Comparison of ENCODE assay signal across 22 mouse cellular contexts in genomic region chr7:35738871-35739270, GRCm38 (mm10). TPM values are rescaled to one million over a fixed set of nuclear protein-coding genes. Genes with fewer than 3 reads are reported as not detected.
DNase-seq lines count a peak whose midpoint lies in the region; ATAC-seq and TF ChIP-seq lines count a peak whose summit lies in the region.
"Had no signal": no experiment of that assay in that cellular context is flagged by ENCODE, and none has a peak within 500 bp of the region (broad histone marks: within the 10 kb centered on the region; RNA-seq: fewer than 3 reads in every experiment).

No protein-coding gene starts in this region.

- no peaks in the 10 kb centered on the region for H3K36me3 ChIP-seq in kidney, adult 2 months (ENCODE audit: control insufficient read depth, insufficient read depth, low read length)
- H3K36me3 ChIP-seq in liver, adult 2 months (ENCODE audit: control insufficient read depth, insufficient read depth, low read length): no peaks in the 10 kb centered on the region
- H3K36me3 ChIP-seq in liver, embryonic 11.5 days (ENCODE audit: control insufficient read depth, insufficient read depth, low read length): 0 out of 2 replicates have a peak, but pooled peaks cover 6% of the 10 kb centered on the region

- no peak overlapping the region for H3K9ac ChIP-seq in liver, adult 2 months (ENCODE audit: low read depth, low read length)
- no peak overlapping the region for H3K9ac ChIP-seq in liver, embryonic 11.5 days (ENCODE audit: low read depth, low read length)
- H3K9ac ChIP-seq: embryonic facial prominence, embryonic 13.5 days; embryonic facial prominence, embryonic 15.5 days; forebrain, embryonic 12.5 days had no signal

- no peaks in the 10 kb centered on the region for H3K79me2 ChIP-seq in liver, adult 2 months (ENCODE audit: control insufficient read depth, insufficient read depth, low read length)

- DNase-seq in kidney, adult 2 months: peak; percentile 76
- DNase-seq in kidney, postnatal 10 days: no peak
- DNase-seq in kidney, adult 9 months: peak; percentile 70
- DNase-seq in kidney, adult 18-20 months: no peak
- peak; percentile 63 for DNase-seq in liver, adult 2 months (ENCODE audit: extremely low read depth, low read depth, low spot score)
- DNase-seq in liver, embryonic 11.5 days (ENCODE audit: low spot score): no peak
- DNase-seq: adrenal gland, adult 2 months; adrenal gland, postnatal 10 days; adrenal gland, postnatal 25 days; cerebellum, adult 11 months; cerebellum, adult 18-20 months; cerebellum, adult 8-10 months; cerebellum, adult 9-11 months; cerebellum, postnatal 14 days; cerebellum, postnatal 36 days; embryo, embryonic 11 days had no signal

- no peak overlapping the region for H3K4me3 ChIP-seq in kidney, adult 2 months (ENCODE audit: insufficient read depth, low read depth, low read length)
- no peak overlapping the region for H3K4me3 ChIP-seq in liver, adult 2 months (ENCODE audit: insufficient read depth, low read depth, low read length)
- H3K4me3 ChIP-seq in liver, embryonic 11.5 days (ENCODE audit: low read depth, low read length): no peak overlapping the region
- H3K4me3 ChIP-seq: embryonic facial prominence, embryonic 13.5 days; embryonic facial prominence, embryonic 15.5 days; erythroblast, embryonic 14.5 days; forebrain, embryonic 10.5 days; forebrain, embryonic 12.5 days had no signal

- H3K4me1 ChIP-seq in kidney, adult 2 months (ENCODE audit: control insufficient read depth, insufficient read depth, low read length): peaks cover 6% of the 10 kb centered on the region; the same call in 1 of the 2 replicates
- no peaks in the 10 kb centered on the region for H3K4me1 ChIP-seq in liver, adult 2 months (ENCODE audit: control insufficient read depth, insufficient read depth, low read length)
- no peaks in the 10 kb centered on the region for H3K4me1 ChIP-seq in liver, embryonic 11.5 days (replicated peaks; ENCODE audit: control insufficient read depth, insufficient read depth, low read length)
- H3K4me1 ChIP-seq: embryonic facial prominence, embryonic 13.5 days; embryonic facial prominence, embryonic 15.5 days had no signal

- H3K4me2 ChIP-seq in liver, embryonic 11.5 days: no peak overlapping the region
- H3K4me2 ChIP-seq: embryonic facial prominence, embryonic 13.5 days; embryonic facial prominence, embryonic 15.5 days; forebrain, embryonic 12.5 days had no signal

- no peak for TF ChIP-seq CTCF in kidney, adult 2 months (conservative IDR thresholded peaks at IDR 0.05; ENCODE audit: insufficient read depth, insufficient read length, low read depth, low read length)
- no peak for TF ChIP-seq CTCF in liver, adult 2 months (IDR thresholded peaks at IDR 0.05; ENCODE audit: low read depth, low read length)

- H3K27ac ChIP-seq in kidney, adult 2 months (ENCODE audit: insufficient read depth, low read depth, low read length): peak overlapping the region; percentile 45; the same call in 1 of the 2 replicates
- no peak overlapping the region for H3K27ac ChIP-seq in liver, adult 2 months (replicated peaks; ENCODE audit: insufficient read depth, low read depth, low read length)
- H3K27ac ChIP-seq in liver, embryonic 11.5 days (ENCODE audit: low read depth, low read length): no peak overlapping the region
- H3K27ac ChIP-seq: embryonic facial prominence, embryonic 13.5 days; embryonic facial prominence, embryonic 15.5 days; forebrain, embryonic 10.5 days; forebrain, embryonic 12.5 days had no signal

- H3K27me3 ChIP-seq in kidney, adult 2 months (replicated peaks; ENCODE audit: control insufficient read depth, insufficient read depth, low read length): no peaks in the 10 kb centered on the region
- no peaks in the 10 kb centered on the region for H3K27me3 ChIP-seq in liver, adult 2 months (ENCODE audit: control insufficient read depth, insufficient read depth, low read length)
- no peaks in the 10 kb centered on the region for H3K27me3 ChIP-seq in liver, embryonic 11.5 days (replicated peaks; ENCODE audit: control insufficient read depth, insufficient read depth, low read length)
- H3K27me3 ChIP-seq: embryonic facial prominence, embryonic 13.5 days; embryonic facial prominence, embryonic 15.5 days; forebrain, embryonic 12.5 days had no signal

- ATAC-seq in liver, embryonic 11.5 days (replicated peaks; ENCODE audit: low FRiP score): no peak
- ATAC-seq: forebrain, embryonic 14.5 days had no signal

- H3K9me3 ChIP-seq in liver, embryonic 11.5 days (ENCODE audit: control insufficient read depth, low read length): no peaks in the 10 kb centered on the region; the same call in 1 of the 2 replicates
- H3K9me3 ChIP-seq: embryonic facial prominence, embryonic 13.5 days; embryonic facial prominence, embryonic 15.5 days had no signal

- no peak for TF ChIP-seq POLR2A in kidney, adult 2 months (IDR thresholded peaks at IDR 0.05; ENCODE audit: low read depth, low read length)
- no peak for TF ChIP-seq POLR2A in liver, adult 2 months (IDR thresholded peaks at IDR 0.05; ENCODE audit: extremely low read depth, insufficient read depth, low read length)

RNA-seq across cellular contexts. Expression of gene Dpy19l3, which starts 15.4 kb away (rescaled TPM):
- 5.8 and 6.7 TPM in 2 replicates for polyA plus RNA-seq in kidney, adult 2 months (2012; rRNA removed)
- 3.8 and 3.9 TPM in 2 replicates for total RNA-seq in liver, adult 2 months (2014; rRNA removed)
- polyA plus RNA-seq in liver, adult 2 months (2012; rRNA removed): 1.5 and 2.4 TPM in 2 replicates
- polyA plus RNA-seq in liver, embryonic 11.5 days (2014; fragmentation: Nextera tagmentation; extraction: Ambion mirVana): 17.1 and 22.9 TPM in 2 replicates

Comparison
In these comparisons a context has a peak if more than half of its experiments do, and no peak if none do; other contexts are left out.
1. DNase-seq: peak in kidney, adult 2 months (single experiment), kidney, adult 9 months (single experiment) and liver, adult 2 months (single experiment); none in kidney, postnatal 10 days (single experiment), kidney, adult 18-20 months (single experiment) and liver, embryonic 11.5 days (single experiment).